Mouse (Mus musculus) limb, embryonic 15.5 days (tissue): ENCODE data around the gene Trim47. TPM values are rescaled to one million over a fixed set of nuclear protein-coding genes. Genes with fewer than 3 reads are reported as not detected.

Source experiments
- polyA plus RNA-seq: library from polyadenylated mRNA; unstranded; fragments of >200 nt; fragmentation: Nextera tagmentation; extraction: Ambion mirVana; gene quantifications from 2 replicates; pipeline ENCODE4 v1.2.1, GENCODE M21; 2015

The Trim47 gene
- polyA plus RNA-seq, 1 experiment from 2014 or later, result 31.2 TPM

Other genes with a start within 250 kb of the Trim47 start
- 19.6 and 27.4 TPM in 2 replicates for gene Smim5, start 227.2 kb downstream of the Trim47 start, polyA plus RNA-seq
- gene Smim6, start 215.2 kb downstream of the Trim47 start, polyA plus RNA-seq, result 1.0 and 1.7 TPM in 2 replicates
- 31.3 and 36.1 TPM in 2 replicates for gene Sap30bp, start 193.9 kb downstream of the Trim47 start, polyA plus RNA-seq
- 17.0 and 17.6 TPM in 2 replicates for gene Recql5, start 193.7 kb downstream of the Trim47 start, polyA plus RNA-seq
- 14.7 and 15.7 TPM in 2 replicates for gene Itgb4, start 152.5 kb downstream of the Trim47 start, polyA plus RNA-seq
- 174 and 194 TPM in 2 replicates for gene Galk1, start 114.5 kb downstream of the Trim47 start, polyA plus RNA-seq
- gene H3f3b, start 99.2 kb downstream of the Trim47 start, polyA plus RNA-seq, result 1,660 and 1,740 TPM in 2 replicates
- gene Unk, start 96.9 kb downstream of the Trim47 start, polyA plus RNA-seq, result 34.7 and 35.1 TPM in 2 replicates
- 6.5 and 8.8 TPM in 2 replicates for gene Unc13d, start 49.2 kb downstream of the Trim47 start, polyA plus RNA-seq
- gene Wbp2, start 40.2 kb downstream of the Trim47 start, polyA plus RNA-seq, result 61.6 and 75.5 TPM in 2 replicates
- 4.1 and 4.5 TPM in 2 replicates for gene Trim65, start 3.9 kb upstream of the Trim47 start, polyA plus RNA-seq
- 83.9 and 85.5 TPM in 2 replicates for gene Mrpl38, start 11.7 kb upstream of the Trim47 start, polyA plus RNA-seq
- gene Fbf1, start 41.0 kb upstream of the Trim47 start, polyA plus RNA-seq, result 36.4 and 38.3 TPM in 2 replicates
- gene Ten1, start 71.6 kb upstream of the Trim47 start, polyA plus RNA-seq, result 80.8 and 86.6 TPM in 2 replicates
- 31.3 and 32.0 TPM in 2 replicates for gene Acox1, start 71.8 kb upstream of the Trim47 start, polyA plus RNA-seq
- gene Evpl, start 110.9 kb upstream of the Trim47 start, polyA plus RNA-seq, result 43.2 and 46.4 TPM in 2 replicates
- gene Srp68, start 147.0 kb upstream of the Trim47 start, polyA plus RNA-seq, result 108 and 109 TPM in 2 replicates
- gene Galr2, start 153.7 kb upstream of the Trim47 start, polyA plus RNA-seq, result 0.41 and 0.62 TPM in 2 replicates
- gene Exoc7, start 180.0 kb upstream of the Trim47 start, polyA plus RNA-seq, result 66.2 and 73.8 TPM in 2 replicates
- gene Foxj1, start 208.2 kb upstream of the Trim47 start, polyA plus RNA-seq, result 0.15 and 0.19 TPM in 2 replicates